Mouse (Mus musculus) spleen, postnatal 10 days (tissue): ENCODE data around the gene Chst12.

ENCODE experiments used
- DNase-seq, 2 experiments: peaks; one replicate each; pipeline ENCODE4 v3.0.0; 2021 to 2022; ENCODE audit warnings: low spot score in 2 of 2

Gene Chst12

DNA sequence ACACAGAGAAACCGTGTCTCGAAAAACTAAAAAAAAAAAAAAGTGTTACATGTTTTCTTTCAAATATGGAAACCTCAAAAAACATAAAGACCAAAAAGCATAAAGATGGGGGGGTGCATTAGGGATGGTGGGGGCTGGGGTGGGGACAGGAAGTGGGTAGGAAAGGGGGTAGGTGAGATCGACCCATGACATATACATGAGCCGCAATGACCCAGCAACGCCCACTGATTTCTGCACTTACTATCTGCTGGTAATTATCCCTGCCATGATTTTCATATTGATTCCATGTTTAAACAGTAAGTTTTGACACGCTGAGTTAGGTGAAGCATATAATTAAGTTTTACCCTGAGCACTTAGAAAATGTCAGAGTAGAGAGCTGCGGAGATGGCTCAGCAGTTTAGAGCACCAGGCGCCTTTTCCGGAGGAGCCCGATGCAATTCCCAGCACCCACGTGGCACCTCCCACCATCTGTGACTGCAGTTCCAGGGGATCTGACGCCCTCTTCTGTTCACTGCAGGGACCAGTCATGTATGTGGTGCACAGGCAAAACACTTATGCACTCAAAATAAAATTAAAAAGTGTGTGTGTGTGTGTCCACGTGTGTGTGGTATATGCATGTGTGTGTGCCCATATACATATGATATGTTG is 65.0 kb downstream of the Chst12 start:
- no peak for DNase-seq

DNA sequence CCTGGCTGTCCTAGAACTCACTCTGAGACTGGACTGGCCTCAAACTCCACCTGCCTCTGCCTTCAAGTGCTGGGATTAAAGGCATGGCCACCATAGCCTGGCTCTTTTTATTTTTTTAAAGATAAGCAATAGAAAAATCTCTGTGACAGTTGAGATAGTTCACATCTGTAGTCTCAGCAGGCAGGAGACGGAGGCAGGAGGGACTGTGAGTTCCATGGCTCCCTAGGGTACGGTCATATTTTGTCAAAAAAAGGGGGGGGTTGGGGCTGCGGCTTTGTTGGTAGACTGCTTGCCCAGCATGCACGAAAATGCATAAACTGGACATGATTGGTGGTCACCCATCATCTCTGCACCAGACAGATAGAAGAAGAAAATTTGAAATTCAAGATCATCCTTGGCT is 65.9 kb downstream of the Chst12 start:
- DNase-seq: no peak

DNA sequence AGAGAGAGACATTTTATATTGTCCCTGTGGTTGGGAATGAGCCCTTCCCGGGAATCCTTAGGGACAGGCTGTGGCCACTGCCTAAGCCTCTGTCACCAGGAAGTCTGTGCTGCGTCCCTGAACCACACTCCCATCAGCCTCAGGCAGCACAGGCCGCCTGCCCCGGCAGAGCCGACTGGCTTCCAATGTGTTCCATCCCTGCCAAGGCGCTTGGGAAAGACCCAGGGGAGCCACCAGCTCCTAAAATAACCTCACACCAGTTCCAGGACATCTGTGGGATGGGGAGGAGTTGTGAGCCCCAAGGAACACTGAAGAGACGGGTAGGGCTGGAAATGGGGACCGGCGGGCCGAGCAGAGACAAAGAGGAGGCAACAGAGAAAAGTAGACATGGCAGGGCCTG is 66.3 kb downstream of the Chst12 start:
- no peak for DNase-seq

DNA sequence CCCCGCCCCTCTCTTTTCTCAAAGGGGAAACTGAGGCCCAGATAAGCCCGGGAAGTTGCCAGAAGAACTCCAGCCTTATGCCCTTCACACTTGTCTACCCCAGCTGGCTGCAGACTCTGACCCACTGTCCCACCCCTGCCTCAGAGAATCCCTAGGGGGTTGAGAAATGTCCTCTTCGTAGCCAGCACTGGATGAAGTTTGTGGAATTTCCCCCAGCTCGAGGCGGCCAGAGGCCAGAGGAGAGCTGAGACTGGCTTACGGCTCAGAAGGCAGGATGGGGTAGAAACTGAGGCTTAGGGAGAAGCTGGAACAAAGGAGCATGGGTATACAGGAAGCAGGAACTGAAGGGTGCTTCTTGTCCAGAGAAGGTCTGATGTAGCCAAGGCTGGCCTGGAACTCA is 67.3 kb downstream of the Chst12 start:
- DNase-seq: no peak
